Mouse (Mus musculus): ENCODE measurements around the gene Marveld2.

DNA sequence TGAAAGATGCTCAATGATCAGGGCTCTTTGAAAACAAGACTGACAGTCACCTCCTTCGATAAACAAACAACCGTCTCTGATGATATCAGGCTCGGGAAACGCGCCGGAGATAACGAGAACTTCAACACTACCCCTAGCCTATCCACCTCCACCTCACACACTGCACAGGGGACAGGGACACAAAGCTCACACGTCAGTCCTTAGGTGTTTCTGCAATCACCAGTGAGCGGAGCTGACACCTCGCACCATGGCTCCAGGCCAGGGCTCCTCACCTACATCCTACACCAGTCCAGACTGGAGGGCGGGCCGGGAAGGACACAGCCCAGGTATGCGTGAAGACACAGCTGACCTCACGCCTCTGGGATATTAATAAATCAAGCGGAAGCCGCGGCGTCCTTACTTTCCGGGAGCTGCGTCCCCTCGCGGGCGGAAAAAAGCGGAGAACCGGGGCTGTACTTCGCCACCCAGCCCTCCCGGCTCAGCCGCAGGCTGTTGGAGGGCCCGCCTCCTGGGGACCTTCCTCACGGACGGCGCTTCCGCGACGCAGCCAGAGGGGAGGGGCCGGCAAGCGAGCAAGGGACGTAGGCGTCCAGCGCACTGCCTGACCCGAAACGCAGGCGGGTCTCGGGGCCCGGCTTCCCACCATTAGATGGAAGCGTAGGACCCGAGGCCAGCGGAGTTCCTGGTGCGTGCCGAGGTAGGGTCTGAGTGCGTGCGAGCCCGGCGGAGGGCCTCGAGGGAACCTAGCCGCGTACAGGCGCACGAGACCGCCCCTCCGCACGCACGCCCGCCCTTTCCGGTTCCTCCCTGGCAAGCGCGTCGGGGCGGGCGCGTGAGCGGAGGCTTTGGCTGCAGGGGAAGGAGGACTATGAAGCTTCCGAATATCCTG is 34.0 kb upstream of the Marveld2 start, which contains the start of the genes Ak6 and Rad17:
- TF ChIP-seq CTCF (IDR thresholded peaks at IDR 0.05; ENCODE audit: low read depth) (peak; percentile 41), EP300 (IDR thresholded peaks at IDR 0.05; ENCODE audit: low read depth) (peak; percentile 84)

Data from liver, postnatal 0 days (tissue).